Mouse (Mus musculus): ENCODE results near the gene Crcp. TPM values are rescaled to one million over a fixed set of nuclear protein-coding genes. Genes with fewer than 3 reads are reported as not detected.

Crcp gene
- polyA plus RNA-seq, 2 experiments: 24.2 to 25.4 TPM

DNA sequence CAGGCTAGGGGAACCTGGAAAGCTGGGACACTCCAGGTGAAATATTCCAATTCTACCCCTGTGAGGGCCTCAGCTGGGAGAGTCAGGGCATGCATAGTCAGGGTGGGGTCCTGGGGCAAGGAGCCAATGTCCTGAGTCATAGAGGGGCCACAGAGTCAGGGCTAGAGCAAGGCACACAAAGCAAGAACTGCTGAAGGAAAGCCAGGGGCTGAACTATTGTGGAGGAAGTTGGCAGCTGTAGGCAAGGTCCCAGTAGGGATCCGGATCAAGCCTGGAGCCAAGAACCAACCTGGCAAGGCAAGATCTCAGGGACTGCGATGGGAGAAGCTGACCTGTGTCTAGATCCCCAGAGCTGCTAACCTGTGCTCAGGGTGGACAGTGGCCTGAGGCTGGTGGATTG lies 34.7 kb downstream of the Crcp start:
- Histone ChIP-seq H3K9ac (ENCODE audit: low read depth, low read length, severe bottlenecking) (no peak overlapping the region), H3K4me2 (replicated peaks; ENCODE audit: low read depth, low read length, severe bottlenecking) (no peak overlapping the region), H3K27ac (replicated peaks; ENCODE audit: low read depth, low read length) (no peak overlapping the region), H3K4me1 (ENCODE audit: control insufficient read depth, insufficient read depth, low read length) (0 out of 2 replicates have a peak, but pooled peaks cover 2% of the 10 kb centered on the region), H3K9me3 (ENCODE audit: control insufficient read depth, low read length) (no peaks in the 10 kb centered on the region), H3K27me3 (ENCODE audit: control insufficient read depth, insufficient read depth, low read length) (no peaks in the 10 kb centered on the region), H3K36me3 (ENCODE audit: control insufficient read depth, insufficient read depth, low read length) (peaks cover 17% of the 10 kb centered on the region), H3K4me3 (replicated peaks; ENCODE audit: low read length) (no peak overlapping the region)
- ATAC-seq (ENCODE audit: low FRiP score, low read depth): no peak
- 85% methylated on average over 2 of the region's 2 CpGs for WGBS
- TF ChIP-seq POLR2A (IDR thresholded peaks at IDR 0.05; ENCODE audit: borderline replicate concordance, extremely low read depth, insufficient read depth, insufficient read length): no peak
- DNase-seq (ENCODE audit: low spot score): no peak

DNA sequence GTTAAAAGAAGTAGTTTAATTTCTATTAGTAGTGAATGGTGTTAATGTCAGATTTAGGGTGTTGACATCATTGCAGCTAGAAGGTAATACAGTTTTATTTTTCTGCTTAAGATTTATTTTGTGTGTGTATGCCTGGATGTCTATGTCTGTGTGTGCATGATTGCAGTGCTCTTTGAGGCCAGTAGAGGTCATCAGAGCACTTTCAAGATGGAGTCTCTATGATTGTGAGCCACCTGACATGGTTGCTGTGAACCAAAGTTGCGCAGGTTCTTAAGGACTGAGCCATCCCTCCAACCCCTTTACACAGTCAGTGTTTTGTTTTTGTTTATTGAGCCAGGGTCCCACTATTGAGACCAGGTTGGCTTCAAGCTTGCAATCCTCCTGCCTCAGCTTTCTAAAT lies 36.5 kb downstream of the Crcp start:
- no peak overlapping the region for H3K4me2 ChIP-seq (replicated peaks; ENCODE audit: low read depth, low read length, severe bottlenecking)
- no peak for TF ChIP-seq POLR2A (IDR thresholded peaks at IDR 0.05; ENCODE audit: borderline replicate concordance, extremely low read depth, insufficient read depth, insufficient read length)
- WGBS: 85% methylated on average over 1 of the region's 1 CpGs
- ATAC-seq (ENCODE audit: low FRiP score, low read depth) (no peak), DNase-seq (ENCODE audit: low spot score) (no peak)
- peaks cover 6% of the 10 kb centered on the region; the same call in 1 of the 2 replicates for H3K36me3 ChIP-seq (ENCODE audit: control insufficient read depth, insufficient read depth, low read length)
- no peaks in the 10 kb centered on the region for H3K9me3 ChIP-seq (ENCODE audit: control insufficient read depth, low read length)
- no peak overlapping the region for H3K9ac ChIP-seq (ENCODE audit: low read depth, low read length, severe bottlenecking)
- H3K27me3 ChIP-seq (ENCODE audit: control insufficient read depth, insufficient read depth, low read length): no peaks in the 10 kb centered on the region
- H3K4me1 ChIP-seq (ENCODE audit: control insufficient read depth, insufficient read depth, low read length): 0 out of 2 replicates have a peak, but pooled peaks cover 2% of the 10 kb centered on the region
- no peak overlapping the region for H3K4me3 ChIP-seq (replicated peaks; ENCODE audit: low read length)
- H3K27ac ChIP-seq (replicated peaks; ENCODE audit: low read depth, low read length): no peak overlapping the region

DNA sequence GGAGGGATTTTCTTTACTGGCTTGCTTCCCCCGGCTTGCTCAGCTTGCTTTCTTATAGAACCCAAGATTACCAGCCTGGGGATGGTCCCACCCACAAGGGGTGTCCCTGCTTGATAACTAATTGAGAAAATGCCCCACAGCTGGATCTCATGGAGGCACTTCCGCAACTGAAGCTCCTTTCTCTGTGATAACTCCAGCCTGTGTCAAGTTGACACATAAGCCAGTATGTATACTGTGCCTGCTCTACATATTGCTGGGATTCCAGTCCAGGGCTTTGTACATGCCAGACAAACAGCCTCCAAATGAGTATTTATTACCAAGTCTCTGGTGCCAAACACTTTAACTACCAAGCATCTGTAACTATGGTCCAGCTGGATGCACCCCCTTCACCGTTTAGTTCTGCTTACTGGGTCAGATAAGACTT lies 38.8 kb downstream of the Crcp start:
- WGBS: 46% methylated on average over 3 of the region's 3 CpGs
- 0 out of 2 replicates have a peak, but pooled peaks cover 2% of the 10 kb centered on the region for H3K4me1 ChIP-seq (ENCODE audit: control insufficient read depth, insufficient read depth, low read length)
- H3K27ac ChIP-seq (replicated peaks; ENCODE audit: low read depth, low read length): no peak overlapping the region
- no peak for DNase-seq (ENCODE audit: low spot score)
- no peaks in the 10 kb centered on the region for H3K27me3 ChIP-seq (ENCODE audit: control insufficient read depth, insufficient read depth, low read length)
- H3K9me3 ChIP-seq (ENCODE audit: control insufficient read depth, low read length): no peaks in the 10 kb centered on the region
- no peak overlapping the region for H3K4me2 ChIP-seq (replicated peaks; ENCODE audit: low read depth, low read length, severe bottlenecking)
- no peak for TF ChIP-seq POLR2A (IDR thresholded peaks at IDR 0.05; ENCODE audit: borderline replicate concordance, extremely low read depth, insufficient read depth, insufficient read length)
- no peak overlapping the region for H3K4me3 ChIP-seq (replicated peaks; ENCODE audit: low read length)
- no peak overlapping the region for H3K9ac ChIP-seq (ENCODE audit: low read depth, low read length, severe bottlenecking)
- H3K36me3 ChIP-seq (ENCODE audit: control insufficient read depth, insufficient read depth, low read length): no peaks in the 10 kb centered on the region
- no peak for ATAC-seq (ENCODE audit: low FRiP score, low read depth)

- Histone ChIP-seq H3K4me1 (ENCODE audit: control insufficient read depth, insufficient read depth, low read length) (0 out of 2 replicates have a peak, but pooled peaks cover 1% of the 10 kb centered on the region), H3K27ac (replicated peaks; ENCODE audit: low read depth, low read length) (no peak within 1 kb of the TSS), H3K36me3 (ENCODE audit: control insufficient read depth, insufficient read depth, low read length) (no peaks in the 10 kb centered on the region), H3K27me3 (ENCODE audit: control insufficient read depth, insufficient read depth, low read length) (no peaks in the 10 kb centered on the region), H3K9me3 (ENCODE audit: control insufficient read depth, low read length) (no peaks in the 10 kb centered on the region), H3K4me3 (replicated peaks; ENCODE audit: low read length) (no peak within 1 kb of the TSS), H3K9ac (ENCODE audit: low read depth, low read length, severe bottlenecking) (no peak within 1 kb of the TSS), H3K4me2 (replicated peaks; ENCODE audit: low read depth, low read length, severe bottlenecking) (no peak within 1 kb of the TSS)
- ATAC-seq (ENCODE audit: low FRiP score, low read depth): no peak
- no peak for DNase-seq (ENCODE audit: low spot score)
- no peak for TF ChIP-seq POLR2A (IDR thresholded peaks at IDR 0.05; ENCODE audit: borderline replicate concordance, extremely low read depth, insufficient read depth, insufficient read length)
- WGBS: 94% methylated on average over 6 of the region's 6 CpGs
These were observed 43.9 kb downstream of the Crcp start, which contains the start of gene Tpst1 for GRCm38 (mm10) chr5:130073026-130073425. Gene Tpst1 (plus strand): TSS chr5:130073326.

DNA sequence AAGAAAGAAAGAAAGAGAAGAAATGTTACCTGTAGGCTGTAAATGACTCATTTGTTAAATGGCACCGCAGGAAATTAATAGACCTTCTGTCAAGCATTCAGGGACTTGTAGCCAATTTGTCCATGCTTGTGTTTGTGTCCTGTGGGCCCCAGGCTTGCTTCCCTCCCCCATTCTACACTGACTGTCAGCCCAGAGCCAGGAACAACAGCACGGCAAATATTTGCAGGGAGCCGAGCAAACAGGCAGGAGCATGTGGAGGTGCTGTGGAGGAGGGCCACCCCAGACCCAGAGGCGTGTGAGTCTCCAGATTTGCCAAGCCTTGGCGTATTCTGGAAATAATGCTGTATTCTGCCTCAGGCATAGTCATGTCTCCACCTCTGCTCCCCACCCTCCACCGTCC lies 45.4 kb downstream of the Crcp start:
- Histone ChIP-seq H3K9ac (ENCODE audit: low read depth, low read length, severe bottlenecking) (no peak overlapping the region), H3K27me3 (ENCODE audit: control insufficient read depth, insufficient read depth, low read length) (no peaks in the 10 kb centered on the region), H3K27ac (replicated peaks; ENCODE audit: low read depth, low read length) (no peak overlapping the region), H3K4me2 (replicated peaks; ENCODE audit: low read depth, low read length, severe bottlenecking) (no peak overlapping the region), H3K4me1 (ENCODE audit: control insufficient read depth, insufficient read depth, low read length) (0 out of 2 replicates have a peak, but pooled peaks cover 2% of the 10 kb centered on the region), H3K4me3 (replicated peaks; ENCODE audit: low read length) (no peak overlapping the region), H3K9me3 (ENCODE audit: control insufficient read depth, low read length) (no peaks in the 10 kb centered on the region), H3K36me3 (ENCODE audit: control insufficient read depth, insufficient read depth, low read length) (no peaks in the 10 kb centered on the region)
- no peak for TF ChIP-seq POLR2A (IDR thresholded peaks at IDR 0.05; ENCODE audit: borderline replicate concordance, extremely low read depth, insufficient read depth, insufficient read length)
- DNase-seq (ENCODE audit: low spot score) (no peak), ATAC-seq (ENCODE audit: low FRiP score, low read depth) (no peak)
- WGBS: 73% methylated on average over 6 of the region's 6 CpGs

DNA sequence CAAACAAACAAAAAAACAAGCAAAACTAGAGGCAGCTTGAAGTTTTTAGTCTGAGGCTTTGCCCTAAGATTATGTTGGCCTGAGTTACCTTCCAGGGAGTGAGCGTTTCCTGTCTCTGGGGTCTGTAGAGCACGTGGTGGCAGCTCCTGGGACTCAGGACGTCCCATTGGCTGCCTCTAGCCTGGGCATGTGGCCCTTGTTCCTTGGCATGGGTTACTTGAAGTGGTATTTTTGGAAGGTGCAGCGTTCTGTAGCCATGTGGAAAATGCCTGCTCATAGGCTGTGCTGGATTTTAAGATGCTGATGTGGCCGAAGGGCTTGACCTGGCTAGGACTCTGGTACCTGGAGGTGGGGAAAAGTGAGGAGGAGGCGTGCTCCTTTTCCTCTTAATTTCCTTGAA lies 47.3 kb downstream of the Crcp start:
- no peaks in the 10 kb centered on the region for H3K27me3 ChIP-seq (ENCODE audit: control insufficient read depth, insufficient read depth, low read length)
- no peak overlapping the region for H3K4me2 ChIP-seq (replicated peaks; ENCODE audit: low read depth, low read length, severe bottlenecking)
- H3K9me3 ChIP-seq (ENCODE audit: control insufficient read depth, low read length): no peaks in the 10 kb centered on the region
- TF ChIP-seq POLR2A (IDR thresholded peaks at IDR 0.05; ENCODE audit: borderline replicate concordance, extremely low read depth, insufficient read depth, insufficient read length): no peak
- no peak overlapping the region for H3K27ac ChIP-seq (replicated peaks; ENCODE audit: low read depth, low read length)
- DNase-seq (ENCODE audit: low spot score): no peak
- ATAC-seq (ENCODE audit: low FRiP score, low read depth): no peak
- no peak overlapping the region for H3K9ac ChIP-seq (ENCODE audit: low read depth, low read length, severe bottlenecking)
- H3K4me3 ChIP-seq (replicated peaks; ENCODE audit: low read length): no peak overlapping the region
- H3K36me3 ChIP-seq (ENCODE audit: control insufficient read depth, insufficient read depth, low read length): no peaks in the 10 kb centered on the region
- peaks cover 2% of the 10 kb centered on the region; the same call in 1 of the 2 replicates for H3K4me1 ChIP-seq (ENCODE audit: control insufficient read depth, insufficient read depth, low read length)
- 55% methylated on average over 6 of the region's 6 CpGs for WGBS
